Mouse (Mus musculus): Measurements from ENCODE around the gene Prdm15. TPM values are rescaled to one million over a fixed set of nuclear protein-coding genes. Genes with fewer than 3 reads are reported as not detected.

Gene Prdm15
- total and polyA plus RNA-seq, 2 experiments from 2014 or later = 5.5 to 11.0 TPM

GRCm38 (mm10) chr16:97823311-97824007 is 28.2 kb downstream of the Prdm15 start:
- H3K27me3 ChIP-seq (ENCODE audit: insufficient read depth, low read length) = no peaks in the 10 kb centered on the region
- peaks cover 42% of the 10 kb centered on the region; the same call in 1 of the 2 replicates for H3K36me3 ChIP-seq (ENCODE audit: insufficient read depth, low read length)
- H3K27ac ChIP-seq = no peak overlapping the region
- H3K4me2 ChIP-seq (ENCODE audit: low read depth, low read length) = no peak overlapping the region
- 94% methylated on average over 6 of the region's 6 CpGs for WGBS
- H3K4me3 ChIP-seq (ENCODE audit: low read length) = no peak overlapping the region
- DNase-seq (ENCODE audit: low spot score) = no peak
- TF ChIP-seq CTCF (IDR thresholded peaks at IDR 0.05; ENCODE audit: low read depth) = no peak
- H3K9ac ChIP-seq (replicated peaks; ENCODE audit: low read length) = no peak overlapping the region
- ATAC-seq = no peak
- no peaks in the 10 kb centered on the region for H3K9me3 ChIP-seq (ENCODE audit: low read length)
- no peaks in the 10 kb centered on the region for H3K4me1 ChIP-seq (ENCODE audit: insufficient read depth, low read length)

- H3K27ac ChIP-seq = no peak overlapping the region
- H3K4me3 ChIP-seq (ENCODE audit: low read length) = no peak overlapping the region
- no peak for DNase-seq (ENCODE audit: low spot score)
- WGBS = 94% methylated on average over 4 of the region's 4 CpGs
- no peaks in the 10 kb centered on the region for H3K9me3 ChIP-seq (ENCODE audit: low read length)
- H3K36me3 ChIP-seq (ENCODE audit: insufficient read depth, low read length) = peaks cover 47% of the 10 kb centered on the region; the same call in 1 of the 2 replicates
- H3K27me3 ChIP-seq (ENCODE audit: insufficient read depth, low read length) = no peaks in the 10 kb centered on the region
- H3K9ac ChIP-seq (replicated peaks; ENCODE audit: low read length) = no peak overlapping the region
- TF ChIP-seq CTCF (IDR thresholded peaks at IDR 0.05; ENCODE audit: low read depth) = no peak
- no peaks in the 10 kb centered on the region for H3K4me1 ChIP-seq (ENCODE audit: insufficient read depth, low read length)
- no peak overlapping the region for H3K4me2 ChIP-seq (ENCODE audit: low read depth, low read length)
- ATAC-seq = no peak
These were observed 32.1 kb downstream of the Prdm15 start for GRCm38 (mm10) chr16:97819532-97819931.

GRCm38 (mm10) chr16:97817414-97817813 is 34.2 kb downstream of the Prdm15 start:
- no peak overlapping the region for H3K4me3 ChIP-seq (ENCODE audit: low read length)
- no peak overlapping the region for H3K9ac ChIP-seq (replicated peaks; ENCODE audit: low read length)
- no peak for TF ChIP-seq CTCF (IDR thresholded peaks at IDR 0.05; ENCODE audit: low read depth)
- H3K4me2 ChIP-seq (ENCODE audit: low read depth, low read length) = no peak overlapping the region
- 82% methylated on average over 1 of the region's 1 CpGs for WGBS
- ATAC-seq (no peak), DNase-seq (ENCODE audit: low spot score) (no peak)
- H3K36me3 ChIP-seq (ENCODE audit: insufficient read depth, low read length) = peaks cover 49% of the 10 kb centered on the region; the same call in 1 of the 2 replicates
- no peaks in the 10 kb centered on the region for H3K9me3 ChIP-seq (ENCODE audit: low read length)
- no peaks in the 10 kb centered on the region for H3K4me1 ChIP-seq (ENCODE audit: insufficient read depth, low read length)
- H3K27me3 ChIP-seq (ENCODE audit: insufficient read depth, low read length) = no peaks in the 10 kb centered on the region
- no peak overlapping the region for H3K27ac ChIP-seq

GRCm38 (mm10) chr16:97815269-97815668 is 36.4 kb downstream of the Prdm15 start:
- H3K27ac ChIP-seq = no peak overlapping the region
- no peaks in the 10 kb centered on the region for H3K27me3 ChIP-seq (ENCODE audit: insufficient read depth, low read length)
- H3K9ac ChIP-seq (replicated peaks; ENCODE audit: low read length) = no peak overlapping the region
- TF ChIP-seq CTCF (IDR thresholded peaks at IDR 0.05; ENCODE audit: low read depth) = no peak
- ATAC-seq = no peak
- H3K4me3 ChIP-seq (ENCODE audit: low read length) = no peak overlapping the region
- WGBS = 77% methylated on average over 5 of the region's 5 CpGs
- peaks cover 57% of the 10 kb centered on the region for H3K36me3 ChIP-seq (ENCODE audit: insufficient read depth, low read length)
- H3K4me1 ChIP-seq (ENCODE audit: insufficient read depth, low read length) = no peaks in the 10 kb centered on the region
- no peaks in the 10 kb centered on the region for H3K9me3 ChIP-seq (ENCODE audit: low read length)
- H3K4me2 ChIP-seq (ENCODE audit: low read depth, low read length) = no peak overlapping the region
- DNase-seq (ENCODE audit: low spot score) = no peak

GRCm38 (mm10) chr16:97814060-97814459 is 37.6 kb downstream of the Prdm15 start:
- Histone ChIP-seq H3K4me1 (ENCODE audit: insufficient read depth, low read length) (no peaks in the 10 kb centered on the region), H3K4me3 (ENCODE audit: low read length) (no peak overlapping the region), H3K27me3 (ENCODE audit: insufficient read depth, low read length) (no peaks in the 10 kb centered on the region), H3K9ac (replicated peaks; ENCODE audit: low read length) (no peak overlapping the region), H3K9me3 (ENCODE audit: low read length) (no peaks in the 10 kb centered on the region), H3K36me3 (ENCODE audit: insufficient read depth, low read length) (peaks cover 58% of the 10 kb centered on the region), H3K4me2 (ENCODE audit: low read depth, low read length) (no peak overlapping the region), H3K27ac (no peak overlapping the region)
- DNase-seq (ENCODE audit: low spot score) = no peak
- WGBS = 100% methylated on average over 2 of the region's 2 CpGs
- TF ChIP-seq CTCF (IDR thresholded peaks at IDR 0.05; ENCODE audit: low read depth) = no peak
- ATAC-seq = no peak

GRCm38 (mm10) chr16:97808881-97809280 is 42.8 kb downstream of the Prdm15 start:
- Histone ChIP-seq H3K9me3 (ENCODE audit: low read length) (no peaks in the 10 kb centered on the region), H3K27me3 (ENCODE audit: insufficient read depth, low read length) (no peaks in the 10 kb centered on the region), H3K4me2 (ENCODE audit: low read depth, low read length) (no peak overlapping the region), H3K36me3 (ENCODE audit: insufficient read depth, low read length) (peaks cover 66% of the 10 kb centered on the region), H3K4me1 (ENCODE audit: insufficient read depth, low read length) (no peaks in the 10 kb centered on the region), H3K27ac (no peak overlapping the region), H3K4me3 (ENCODE audit: low read length) (no peak overlapping the region), H3K9ac (replicated peaks; ENCODE audit: low read length) (no peak overlapping the region)
- WGBS = 94% methylated on average over 3 of the region's 3 CpGs
- ATAC-seq = no peak
- no peak for DNase-seq (ENCODE audit: low spot score)
- TF ChIP-seq CTCF (IDR thresholded peaks at IDR 0.05; ENCODE audit: low read depth) = no peak

GRCm38 (mm10) chr16:97805646-97806045 is 46.0 kb downstream of the Prdm15 start:
- Histone ChIP-seq H3K9ac (replicated peaks; ENCODE audit: low read length) (no peak overlapping the region), H3K4me1 (ENCODE audit: insufficient read depth, low read length) (no peaks in the 10 kb centered on the region), H3K4me2 (ENCODE audit: low read depth, low read length) (no peak overlapping the region), H3K4me3 (ENCODE audit: low read length) (no peak overlapping the region), H3K36me3 (ENCODE audit: insufficient read depth, low read length) (peaks cover 50% of the 10 kb centered on the region), H3K27me3 (ENCODE audit: insufficient read depth, low read length) (no peaks in the 10 kb centered on the region), H3K27ac (no peak overlapping the region), H3K9me3 (ENCODE audit: low read length) (no peaks in the 10 kb centered on the region)
- DNase-seq (ENCODE audit: low spot score) (no peak), ATAC-seq (no peak)
- no peak for TF ChIP-seq CTCF (IDR thresholded peaks at IDR 0.05; ENCODE audit: low read depth)
- WGBS = 96% methylated on average over 3 of the region's 3 CpGs

Data from hindbrain, postnatal 0 days (tissue).